Mouse (Mus musculus) ES-Bruce4 (cell line): ENCODE measurements around the gene Slx1b.

ENCODE experiments used
- CTCF ChIP-seq: IDR thresholded peaks from one replicate; pipeline ENCODE4 v1.8.1; 2011; ENCODE audit warnings: low read depth, low read length
- EP300 ChIP-seq: IDR thresholded peaks from 2 replicates; pipeline ENCODE4 v1.6.1; 2011; ENCODE audit warnings: low read depth, low read length; ENCODE audit not compliant: insufficient read depth

DNA sequence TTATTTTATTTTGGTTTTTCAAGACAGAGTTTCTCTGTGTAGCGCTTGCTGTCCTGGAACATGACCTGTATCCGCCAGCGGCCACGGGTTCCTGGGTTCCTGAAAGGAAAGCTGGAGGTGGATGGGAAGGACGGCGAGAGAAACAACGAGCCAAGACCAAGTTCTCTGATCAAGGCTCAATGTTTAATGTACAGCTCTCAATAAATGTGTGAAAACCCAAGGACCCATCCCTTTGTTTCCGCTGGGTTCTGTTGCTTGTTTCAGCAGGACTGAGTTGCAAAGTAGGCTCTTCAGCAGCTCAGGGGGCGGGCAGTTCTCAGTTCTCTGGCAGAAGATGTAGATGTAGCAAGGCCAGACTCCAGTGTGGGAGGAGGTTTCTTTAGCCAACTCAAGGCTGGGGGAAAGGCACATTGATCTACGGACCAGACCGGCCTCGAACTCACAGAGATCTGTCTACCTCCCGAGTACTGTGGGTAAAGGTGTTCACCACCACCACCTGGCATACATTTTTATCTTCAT lies 46.4 kb upstream of the Slx1b start:
- TF ChIP-seq CTCF (no peak), EP300 (no peak)
